Mouse (Mus musculus) urinary bladder, postnatal 36 days (tissue): ENCODE results near the gene Pnpla3.
A peak's percentile ranks its signal among the peaks of the same experiment; 100 is the strongest.

Experiments
- DNase-seq, 2 experiments: peaks; one replicate each; pipeline ENCODE4 v3.0.0; 2022; ENCODE audit warnings: low spot score in 2 of 2, mixed read lengths in 1 of 2

Pnpla3 gene

DNA sequence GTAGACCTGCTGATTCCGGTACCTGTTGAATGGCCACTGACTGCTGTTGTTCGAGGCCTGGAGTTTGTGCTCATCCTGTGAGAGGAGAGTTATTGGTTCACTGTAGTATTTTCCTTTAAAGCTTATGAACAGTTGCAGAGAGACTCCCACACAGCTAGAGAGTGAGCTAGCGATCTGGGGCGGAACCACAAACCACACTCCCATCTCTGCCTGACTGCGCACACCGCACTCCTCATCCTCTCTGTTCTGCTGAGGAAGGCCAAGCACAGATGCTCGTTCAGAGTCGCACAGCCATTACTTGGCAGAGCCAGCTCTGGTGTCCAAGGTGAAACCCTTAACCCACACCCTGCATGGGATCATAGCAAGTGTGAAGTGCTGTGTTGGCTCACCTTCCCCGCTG lies 11.1 kb downstream of the Pnpla3 start:
- DNase-seq = no peak

DNA sequence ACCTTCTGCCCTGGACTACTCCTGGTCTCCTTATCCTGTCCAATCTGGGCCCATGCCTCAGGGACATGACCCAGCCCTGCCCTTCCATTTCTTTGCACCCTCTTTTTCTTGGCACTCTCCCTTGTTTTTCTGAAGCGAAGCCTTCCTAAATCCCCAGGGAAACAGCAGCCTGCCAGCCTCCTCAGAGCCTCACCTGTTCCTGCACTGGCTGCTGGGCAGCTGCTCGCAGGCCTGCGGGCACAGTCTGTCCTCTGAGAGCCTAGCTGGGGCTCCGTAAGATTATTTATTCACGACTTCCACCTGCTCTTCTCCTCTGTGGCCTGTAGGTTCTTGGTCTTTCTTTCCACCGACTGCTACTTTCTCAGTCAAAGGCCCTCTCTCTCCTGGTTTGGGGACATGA lies 14.4 kb downstream of the Pnpla3 start:
- DNase-seq = no peak

DNA sequence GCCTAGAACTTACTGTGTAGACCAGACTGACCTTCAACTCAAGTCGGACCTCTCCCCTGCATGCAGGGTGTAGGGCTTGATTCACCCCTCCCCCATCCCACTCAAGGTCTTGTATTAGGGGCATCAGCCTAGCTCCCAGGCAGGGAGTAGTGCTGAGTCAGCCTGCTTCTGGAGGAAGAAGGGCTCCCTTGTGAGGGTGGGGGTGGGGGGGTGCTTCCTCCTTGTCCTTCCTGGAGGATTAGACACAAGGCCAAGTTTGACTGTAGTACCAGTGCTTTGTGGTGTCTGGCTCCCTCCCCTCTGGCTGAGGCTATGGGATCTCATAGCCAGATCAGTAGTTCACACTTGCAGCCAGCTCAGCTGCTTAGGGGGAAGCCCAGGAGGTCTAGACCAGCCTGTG lies 16.3 kb downstream of the Pnpla3 start:
- DNase-seq = no peak

DNA sequence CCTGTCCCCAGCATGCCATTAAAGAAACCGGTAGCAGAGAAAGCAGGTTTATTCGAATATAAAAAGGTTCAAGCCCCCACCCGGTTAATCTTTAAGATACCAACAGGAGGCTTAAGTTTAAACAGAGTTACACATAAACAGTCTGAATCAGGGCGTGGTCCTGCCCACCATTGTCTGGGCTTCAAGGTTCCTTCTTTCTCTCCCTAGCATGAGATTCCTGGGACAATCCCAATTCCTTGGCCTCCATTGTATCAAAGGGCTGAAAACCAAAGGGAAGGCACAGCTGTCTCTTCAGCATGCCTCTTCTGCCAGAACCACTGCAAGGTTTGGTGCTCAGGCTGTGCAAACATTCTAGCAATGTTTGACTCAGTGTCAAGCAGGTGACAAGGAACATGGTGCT lies 18.6 kb downstream of the Pnpla3 start:
- no peak for DNase-seq

DNA sequence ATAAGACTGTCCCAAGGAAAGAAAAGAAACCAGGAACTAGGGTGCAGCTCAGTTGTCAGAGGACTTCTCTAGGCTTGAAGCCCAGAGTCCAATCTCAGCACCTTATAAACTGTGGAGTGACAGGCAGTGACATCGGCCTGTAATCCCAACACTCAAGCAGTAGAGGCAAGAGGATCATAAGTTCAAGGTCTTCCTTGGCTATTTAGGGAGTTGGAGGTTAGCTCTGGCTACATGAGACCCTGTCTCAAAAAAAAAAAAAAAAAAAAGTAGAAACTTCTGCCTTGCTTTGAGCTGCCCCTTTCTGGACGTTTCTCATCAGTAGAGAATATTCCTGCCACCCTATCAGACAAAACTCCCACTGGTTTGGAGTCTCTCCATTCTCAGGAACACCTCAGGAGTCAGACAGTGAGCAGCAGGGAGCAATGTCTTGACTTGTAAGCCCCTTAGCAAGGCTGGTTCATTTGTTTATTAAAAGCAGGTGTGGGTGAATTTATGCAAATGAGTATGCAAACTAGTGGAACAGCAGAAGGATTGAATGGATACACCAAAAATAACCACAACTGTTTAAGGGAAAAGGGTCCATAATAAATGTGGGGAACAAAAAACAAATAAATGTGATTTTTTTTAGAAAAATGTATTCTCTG lies 21.4 kb downstream of the Pnpla3 start:
- DNase-seq = no peak

DNA sequence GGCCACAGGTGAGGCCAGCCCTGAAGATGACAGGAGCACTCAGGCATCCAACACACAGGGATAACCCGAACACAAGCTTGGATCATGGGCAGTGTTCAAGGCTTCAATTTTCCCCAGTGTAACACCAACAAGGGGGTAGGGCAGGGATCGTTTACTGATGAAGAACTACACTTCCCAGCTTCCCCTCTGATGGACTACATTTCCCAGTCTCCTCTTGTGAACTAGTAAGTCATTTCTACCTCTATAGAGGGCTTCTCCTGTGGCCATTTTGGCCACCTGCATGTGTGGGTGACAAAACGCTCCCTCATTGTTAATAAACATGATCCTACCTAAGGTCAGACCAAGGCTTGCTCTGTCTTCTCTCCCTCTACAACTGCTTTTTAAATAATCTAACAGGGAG lies 22.2 kb downstream of the Pnpla3 start:
- no peak for DNase-seq

DNA sequence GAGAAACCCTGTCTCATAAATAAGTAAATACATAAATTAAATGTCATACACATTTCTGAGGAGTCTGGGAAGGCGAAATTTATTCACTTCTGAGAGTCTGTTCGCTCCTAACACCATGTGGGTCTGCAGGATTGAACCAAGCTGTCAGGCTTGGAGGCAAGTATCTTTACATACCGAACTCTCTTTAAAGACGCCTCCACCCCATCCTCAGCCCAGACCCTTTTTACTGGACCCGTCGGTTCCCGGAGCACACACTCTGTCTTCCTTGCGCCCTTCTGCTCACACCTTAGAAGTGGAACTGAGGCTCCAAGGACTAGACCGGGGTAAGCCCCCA lies 24.1 kb downstream of the Pnpla3 start:
- DNase-seq = no peak

DNA sequence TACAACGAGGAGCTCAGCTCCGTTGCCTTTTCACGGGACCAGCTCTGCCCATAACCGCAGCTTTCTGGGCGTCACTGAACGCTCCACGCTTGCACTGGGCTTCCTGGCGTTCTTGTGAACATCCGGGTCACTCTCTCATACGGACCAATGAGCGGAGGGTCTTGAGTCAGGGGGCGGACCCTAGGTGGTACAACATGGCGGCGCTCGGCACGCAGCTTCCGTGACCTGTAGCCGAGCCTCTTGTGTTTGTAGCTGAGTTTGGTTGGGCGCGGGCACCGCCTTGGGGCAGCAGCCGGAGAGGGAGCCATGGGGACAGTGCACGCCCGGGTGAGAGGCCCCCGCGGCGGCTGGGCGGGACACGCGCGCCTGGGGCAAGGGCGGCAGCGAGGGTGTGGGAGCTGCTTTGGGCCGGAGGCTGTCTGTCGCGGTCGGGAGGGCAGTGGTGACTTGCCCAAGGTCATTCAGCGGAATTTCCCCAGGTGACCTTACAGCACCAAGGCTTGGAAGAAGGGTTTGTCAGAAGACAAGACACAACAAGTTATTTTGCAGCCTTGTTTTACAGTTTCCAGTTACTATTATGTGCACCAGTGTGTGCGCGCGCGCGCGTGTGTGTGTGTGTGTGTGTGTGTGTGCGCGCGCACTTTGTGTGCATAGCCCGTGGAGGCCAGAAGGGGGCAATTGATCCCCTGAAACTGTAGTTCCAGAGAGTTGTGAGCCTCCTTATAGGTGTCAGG lies 24.6 kb downstream of the Pnpla3 start, which contains the start of gene Samm50:
TSS of gene Samm50 (plus strand) at position 184 of the 734 bp plus-strand sequence.
- peak; percentile 81 to 90 for DNase-seq

DNA sequence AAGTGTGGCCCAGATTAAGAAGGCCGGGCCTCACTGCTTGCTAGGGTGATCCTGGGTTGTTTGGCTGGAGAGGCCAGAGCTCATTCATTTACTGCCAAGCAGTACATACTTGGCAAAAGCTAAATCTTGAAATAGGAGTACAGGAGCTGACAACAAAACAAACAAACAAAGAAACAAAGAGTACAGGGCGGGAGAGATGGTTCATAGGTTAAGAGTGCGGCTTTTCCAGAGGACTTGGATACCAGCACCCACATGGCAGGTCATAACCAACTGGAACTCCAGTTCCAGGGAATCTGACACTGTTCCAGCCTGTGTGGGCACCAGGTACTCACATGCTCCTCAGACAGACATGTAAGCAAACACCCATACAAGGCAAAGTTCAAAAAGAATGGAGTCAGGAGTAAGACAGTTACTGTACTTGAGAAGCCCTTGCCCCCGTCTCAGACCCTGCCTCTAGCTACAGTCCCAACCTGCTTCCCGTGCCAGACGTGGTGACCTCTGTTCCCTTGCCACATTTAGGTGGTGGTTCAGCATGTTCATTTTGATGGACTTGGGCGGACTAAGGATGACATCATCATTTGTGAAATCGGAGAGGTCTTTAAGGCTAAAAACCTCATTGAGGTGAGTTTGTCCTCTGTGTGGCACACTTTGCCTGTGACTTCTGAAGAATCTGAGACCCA lies 29.0 kb downstream of the Pnpla3 start:
- no peak for DNase-seq

DNA sequence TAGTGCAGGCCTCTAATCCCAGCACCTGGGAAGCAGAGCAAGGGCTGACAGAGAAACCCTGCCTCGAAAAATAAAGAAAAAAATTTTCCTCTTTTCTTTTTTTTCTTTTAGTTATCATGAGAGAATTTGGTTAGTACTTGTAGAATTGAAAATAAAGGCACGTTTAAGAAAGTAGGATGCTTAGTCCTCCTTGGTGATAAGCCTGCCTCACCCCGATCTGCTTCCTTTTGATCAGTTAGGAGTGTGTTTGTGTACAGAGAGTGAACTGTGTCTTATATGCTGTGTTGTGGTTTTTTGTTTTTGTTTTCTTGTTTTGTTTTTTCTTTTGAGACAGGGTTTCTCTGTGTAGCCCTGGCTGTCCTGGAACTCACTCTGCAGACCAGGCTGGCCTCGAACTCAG lies 39.7 kb downstream of the Pnpla3 start:
- DNase-seq = no peak

DNA sequence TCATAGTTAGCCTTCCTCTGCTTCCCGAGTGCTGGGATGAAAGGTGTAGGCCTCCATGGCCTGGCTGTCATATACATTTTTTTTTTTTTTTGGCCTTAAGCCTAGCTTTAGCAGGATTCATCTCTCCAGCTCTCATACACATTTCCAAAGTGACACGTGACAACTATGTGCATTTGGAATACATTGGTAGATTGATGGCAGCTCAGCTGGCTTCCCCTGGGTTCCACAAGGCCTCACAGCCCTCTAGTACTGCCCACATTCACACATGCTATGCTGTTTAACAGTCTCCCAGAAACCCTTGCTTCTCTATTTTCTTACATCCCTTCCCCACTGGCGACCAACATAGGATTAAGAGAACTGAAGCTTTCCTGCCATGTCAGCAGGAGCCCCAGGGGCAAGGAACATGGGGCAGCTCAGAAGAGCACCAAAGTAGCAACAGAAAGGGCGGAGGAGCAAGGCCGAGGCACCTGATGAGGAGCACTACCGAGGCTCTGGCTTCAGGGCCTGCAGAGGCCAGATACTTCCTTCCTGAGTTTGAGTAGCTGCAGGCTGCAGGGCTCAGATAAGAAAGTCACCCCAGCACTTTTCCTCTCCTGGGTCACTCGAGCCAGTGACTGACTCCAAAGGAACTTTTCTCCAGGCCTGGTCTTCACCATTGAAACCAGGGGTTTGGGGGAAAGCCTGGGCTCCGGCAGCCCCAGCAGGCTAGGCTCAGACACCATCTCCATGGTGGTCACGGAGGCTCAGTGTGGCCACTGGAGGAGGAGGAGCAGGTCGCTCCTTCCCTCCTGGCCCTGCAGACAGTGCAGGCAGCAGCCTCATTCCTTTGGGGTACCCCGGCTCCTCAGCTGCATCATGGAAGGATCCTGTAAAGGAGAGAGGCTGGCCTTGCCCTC lies 42.1 kb downstream of the Pnpla3 start:
- no peak for DNase-seq

DNA sequence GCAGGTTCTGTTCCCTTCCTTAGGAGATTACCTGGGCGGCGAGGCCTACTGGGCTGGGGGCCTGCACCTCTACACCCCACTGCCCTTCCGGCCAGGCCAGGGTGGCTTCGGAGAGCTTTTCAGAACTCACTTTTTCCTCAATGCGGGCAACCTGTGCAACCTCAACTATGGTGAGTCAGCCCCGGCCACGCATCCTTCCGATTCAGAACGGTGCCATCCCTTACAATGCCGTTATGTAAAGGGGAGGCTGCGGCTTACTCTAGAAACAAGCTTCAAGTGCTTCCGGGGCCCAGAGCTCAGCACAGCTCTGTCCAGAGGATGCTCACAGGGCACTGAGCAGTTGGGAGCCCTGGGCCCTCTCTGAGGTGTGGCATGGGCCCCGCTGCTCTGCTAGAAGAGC lies 42.8 kb downstream of the Pnpla3 start:
- DNase-seq = no peak

DNA sequence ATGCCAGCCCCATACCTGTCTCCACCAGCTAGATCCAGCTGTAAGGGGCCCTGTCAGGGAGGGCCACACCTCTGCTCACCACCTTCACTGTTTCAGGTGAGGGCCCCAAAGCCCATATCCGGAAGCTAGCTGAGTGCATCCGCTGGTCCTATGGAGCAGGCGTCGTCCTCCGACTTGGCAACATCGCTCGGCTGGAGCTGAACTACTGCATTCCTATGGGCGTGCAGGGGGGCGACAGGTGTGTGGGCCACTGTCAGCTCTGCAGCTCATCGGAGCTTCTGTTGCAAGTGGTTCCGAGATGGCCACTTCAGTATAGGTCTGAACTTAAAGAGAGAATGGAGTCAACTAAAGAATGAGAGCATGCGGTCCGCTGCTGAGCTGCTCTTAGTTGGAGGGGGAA lies 43.3 kb downstream of the Pnpla3 start:
- DNase-seq = no peak

DNA sequence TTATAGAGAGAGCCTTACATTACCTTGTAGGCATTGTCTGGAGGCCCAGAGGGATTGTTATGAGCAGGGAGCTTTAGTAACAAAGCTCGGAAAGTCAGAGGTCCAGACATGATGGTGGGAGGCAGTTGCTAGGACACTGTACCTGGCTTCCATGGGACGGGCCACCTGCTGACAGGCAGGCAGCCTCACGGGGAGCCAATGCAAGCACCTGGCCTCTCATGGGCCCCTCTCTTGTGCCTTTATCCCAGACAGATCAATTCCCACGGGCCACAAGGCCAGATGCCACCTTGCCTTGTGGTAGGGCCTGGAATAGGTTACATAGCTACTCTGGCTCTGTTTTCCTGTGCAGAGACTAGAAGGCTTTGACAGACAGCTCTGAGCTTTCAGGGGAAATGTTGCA lies 43.9 kb downstream of the Pnpla3 start:
- DNase-seq = no peak

DNA sequence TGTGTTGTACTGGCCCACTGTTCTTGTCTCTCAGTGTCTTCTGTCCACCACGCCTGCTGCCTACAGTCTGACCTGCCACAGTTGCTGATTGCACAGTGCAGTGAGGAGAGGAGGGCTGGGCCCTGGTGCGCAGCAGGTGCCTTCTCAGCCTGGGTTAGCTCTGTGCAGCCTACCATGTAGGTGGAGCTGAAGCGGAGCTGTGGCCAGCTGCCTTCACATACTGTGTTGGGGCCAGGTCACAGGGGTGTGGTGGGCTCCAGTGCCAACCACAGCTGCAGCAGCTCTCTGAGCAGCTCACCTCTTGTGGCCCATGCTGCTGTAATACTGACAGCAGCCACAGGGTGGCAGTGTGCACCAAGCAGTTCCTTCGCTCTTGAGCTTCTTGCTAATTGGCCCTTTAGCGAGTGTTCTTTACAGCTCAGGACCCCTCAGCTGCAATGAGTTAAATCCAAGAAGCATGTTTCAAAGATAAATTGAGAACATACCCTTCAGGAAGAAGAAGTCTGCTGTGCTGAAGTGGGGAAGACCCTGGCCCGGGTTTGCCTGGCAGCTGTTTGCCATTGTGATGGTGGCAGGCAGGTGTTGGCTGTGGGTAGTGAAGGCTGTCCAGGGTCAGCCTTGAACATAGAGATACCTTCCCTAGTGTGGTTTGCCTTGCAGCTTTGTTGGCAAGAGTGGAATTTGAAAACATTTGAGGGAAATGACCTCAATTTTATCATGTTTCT lies 44.6 kb downstream of the Pnpla3 start:
- peak; percentile 79 for DNase-seq

DNA sequence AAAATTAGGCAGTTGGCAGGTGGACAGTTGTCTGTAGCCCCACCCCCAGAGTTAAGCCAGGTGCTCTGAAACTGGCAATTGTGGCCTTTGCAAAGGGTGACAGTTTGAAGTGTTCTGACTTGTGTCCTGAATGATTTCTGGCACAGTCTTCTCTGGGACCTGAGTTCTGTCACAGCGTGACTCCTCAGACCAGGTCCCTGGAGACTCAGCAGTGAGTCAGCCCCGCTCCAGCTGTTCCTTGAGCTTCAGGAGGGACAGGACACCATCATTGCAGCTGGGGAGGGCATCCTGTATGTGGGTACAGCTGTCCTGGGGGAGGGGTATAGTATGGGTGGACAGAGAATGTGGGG lies 45.1 kb downstream of the Pnpla3 start:
- DNase-seq = no peak

DNA sequence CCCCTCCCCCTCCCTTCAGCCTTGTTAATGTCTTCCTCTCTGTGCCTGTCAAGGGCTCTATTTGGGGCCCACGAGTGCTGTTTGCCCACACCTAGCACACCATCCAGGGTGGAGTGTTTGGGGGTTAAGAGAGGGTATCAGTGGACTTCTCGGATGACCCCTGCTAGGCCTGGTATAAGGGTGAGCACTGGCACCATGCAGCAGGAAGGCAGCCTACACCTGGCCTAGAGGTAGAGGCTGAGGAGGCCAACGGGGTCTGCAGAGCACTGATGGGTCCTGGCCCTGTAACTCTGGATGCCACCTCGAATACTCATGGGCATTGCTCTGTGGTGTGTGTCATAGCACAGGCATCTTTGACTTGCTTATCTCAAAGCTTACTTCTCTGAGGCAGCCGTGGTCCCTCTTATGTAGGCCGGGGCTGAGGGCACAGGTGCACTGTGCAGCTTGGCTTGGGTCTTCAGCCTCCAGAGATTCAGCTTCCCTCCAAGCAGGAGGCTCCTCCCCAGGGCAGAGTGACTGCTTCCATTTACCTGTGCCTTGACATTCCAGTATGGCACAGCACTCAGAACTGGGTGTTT lies 45.6 kb downstream of the Pnpla3 start:
- no peak for DNase-seq

DNA sequence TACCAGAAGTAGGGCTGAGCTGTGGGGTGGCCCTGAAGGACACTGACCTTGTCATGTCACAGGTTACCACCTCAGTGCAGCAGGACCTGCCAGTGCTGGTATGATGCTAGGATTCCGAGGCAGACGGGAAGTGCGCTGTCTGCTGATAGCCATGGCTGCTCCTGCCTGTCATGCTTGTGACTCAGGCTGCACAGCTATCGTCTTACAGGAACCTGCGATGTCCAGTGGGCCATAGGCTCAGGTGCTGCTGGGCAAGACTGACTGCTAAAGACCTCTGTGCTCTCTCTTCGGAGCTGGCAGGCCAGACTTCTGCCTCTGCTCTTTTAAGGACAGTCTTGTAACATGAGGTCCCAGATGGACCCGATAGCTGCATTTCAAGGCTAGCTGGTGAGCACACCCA lies 46.8 kb downstream of the Pnpla3 start:
- no peak for DNase-seq

DNA sequence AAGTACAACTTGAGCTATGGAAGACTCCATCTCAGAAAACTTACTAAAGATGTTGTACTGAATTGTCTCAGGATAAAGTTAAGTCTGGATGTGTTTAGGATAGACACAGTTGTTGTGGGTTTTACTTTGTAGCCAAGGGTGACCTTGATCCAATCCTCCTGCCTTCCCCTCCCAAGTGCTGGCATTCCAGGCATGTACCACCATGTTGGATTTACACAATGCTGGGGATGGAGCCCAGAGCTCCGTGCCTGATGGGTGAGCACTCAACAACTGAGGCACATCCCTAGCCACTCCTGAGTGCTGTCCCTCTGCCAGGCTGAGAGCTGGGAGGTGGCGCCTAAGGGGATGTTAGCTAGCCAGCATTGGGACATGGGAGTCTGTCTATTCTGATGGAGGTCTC lies 47.6 kb downstream of the Pnpla3 start:
- no peak for DNase-seq

DNA sequence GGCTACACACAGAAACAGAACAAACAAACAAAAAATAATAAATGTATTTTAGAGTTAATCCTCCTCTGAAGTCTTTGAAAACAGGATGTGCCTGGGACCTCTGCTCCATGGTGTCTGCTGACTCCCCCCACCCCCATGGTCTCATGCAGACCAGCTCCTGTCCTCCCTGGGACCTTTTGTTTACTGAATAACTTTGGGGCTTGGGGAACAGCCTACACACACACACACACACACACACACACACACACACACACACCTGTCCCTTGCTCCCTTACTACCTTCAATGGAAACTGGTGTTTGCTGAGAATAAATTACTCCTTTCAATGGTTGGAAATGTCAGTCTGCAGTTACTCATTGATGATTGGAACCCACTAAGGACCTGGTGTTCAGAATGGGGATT lies 48.4 kb downstream of the Pnpla3 start:
- no peak for DNase-seq

DNA sequence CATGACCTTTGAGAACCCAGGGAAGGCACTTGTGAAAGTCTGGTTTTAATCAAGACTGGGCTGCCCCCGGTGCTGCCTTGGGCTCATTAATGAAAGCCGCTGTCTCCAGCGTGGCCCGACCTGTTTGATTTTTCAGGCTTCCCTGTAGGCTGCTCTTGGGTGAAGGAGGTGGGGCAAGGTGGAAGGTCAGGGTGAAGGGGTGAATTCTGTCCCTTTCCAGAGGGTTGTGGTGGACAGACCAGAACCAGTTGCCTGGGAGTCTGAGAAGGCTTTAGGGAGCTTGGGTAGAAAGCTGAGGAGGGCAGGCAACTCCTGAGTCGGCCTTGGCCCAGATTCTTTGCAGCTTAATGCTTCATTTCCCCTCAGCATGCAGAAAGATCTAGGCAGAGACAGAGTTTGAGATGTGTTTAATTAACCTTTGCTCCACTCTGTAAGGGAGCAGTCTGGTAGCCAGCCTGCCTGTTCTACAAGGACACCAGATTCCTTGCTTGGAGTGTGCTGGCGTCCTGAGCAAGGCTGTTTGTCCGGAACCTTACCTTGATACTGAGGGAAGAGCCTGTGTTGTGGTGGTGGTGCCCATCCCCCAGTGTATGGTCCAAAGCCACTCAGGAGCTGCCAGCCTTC lies 48.9 kb downstream of the Pnpla3 start:
- no peak for DNase-seq
